Mouse (Mus musculus) macrophage (primary cell): ENCODE results near the gene Psmg3. TPM values are rescaled to one million over a fixed set of nuclear protein-coding genes. Genes with fewer than 3 reads are reported as not detected.

Experiments
- H3K27ac ChIP-seq: fragments of 350-480 bp; formaldehyde crosslinking; 2 replicates; pipeline ENCODE4 v1.9.0; 2021
- H3K36me3 ChIP-seq: fragments of 350-480 bp; formaldehyde crosslinking; 2 replicates; pipeline ENCODE4 v1.9.0; 2021; ENCODE audit errors: inconsistent target
- H3K4me3 ChIP-seq: fragments of 350-480 bp; formaldehyde crosslinking; 2 replicates; pipeline ENCODE4 v1.9.0; 2021; ENCODE audit errors: inconsistent target
- H3K79me2 ChIP-seq: fragments of 350-480 bp; formaldehyde crosslinking; 2 replicates; pipeline ENCODE4 v1.9.0; 2021; ENCODE audit errors: inconsistent target
- WGBS: methylation state at CpG from one replicate; pipeline ENCODE4 v1.1.7; 2026; ENCODE audit warnings: inconsistent platforms; ENCODE audit not compliant: missing documents; 5-methylcytosine and 5-hydroxymethylcytosine counted together
- polyA plus RNA-seq: library from polyadenylated mRNA; stranded (reverse); fragments of 250-400 nt; gene quantifications from 3 replicates; pipeline ENCODE4 v1.2.4, GENCODE M21; 2018; ENCODE audit warnings: inconsistent platforms

Psmg3 gene
- polyA plus RNA-seq, 1 experiment from 2014 or later, result 5.1 TPM

GRCm38 (mm10) chr5:139804573-139805111 is 22.0 kb downstream of the Psmg3 start:
- Histone ChIP-seq H3K79me2 (peaks cover 6% of the 10 kb centered on the region; the same call in 1 of the 2 replicates), H3K4me3 (no peak overlapping the region), H3K27ac (no peak overlapping the region), H3K36me3 (peaks cover 19% of the 10 kb centered on the region)
- WGBS, result 95% methylated on average over 8 of the region's 11 CpGs

GRCm38 (mm10) chr5:139804107-139804551 is 22.6 kb downstream of the Psmg3 start:
- 35% methylated on average over 4 of the region's 6 CpGs for WGBS
- H3K79me2 ChIP-seq, result peaks cover 12% of the 10 kb centered on the region; the same call in 1 of the 2 replicates
- no peak overlapping the region for H3K4me3 ChIP-seq

GRCm38 (mm10) chr5:139803601-139804102 is 23.0 kb downstream of the Psmg3 start:
- no peak overlapping the region for H3K27ac ChIP-seq
- 25% methylated on average over 12 of the region's 12 CpGs for WGBS
- H3K79me2 ChIP-seq, result peaks cover 16% of the 10 kb centered on the region
- peaks cover 21% of the 10 kb centered on the region for H3K36me3 ChIP-seq
- H3K4me3 ChIP-seq, result no peak overlapping the region

More at GRCm38 (mm10) chr5:139804107-139804551, 22.6 kb downstream of the Psmg3 start:
- Histone ChIP-seq H3K27ac (no peak overlapping the region), H3K36me3 (peaks cover 21% of the 10 kb centered on the region)

GRCm38 (mm10) chr5:139803165-139803564 is 23.5 kb downstream of the Psmg3 start:
- Histone ChIP-seq H3K36me3 (peaks cover 22% of the 10 kb centered on the region), H3K79me2 (peaks cover 21% of the 10 kb centered on the region), H3K4me3 (no peak overlapping the region), H3K27ac (no peak overlapping the region)
- WGBS, result 87% methylated on average over 8 of the region's 8 CpGs

- Histone ChIP-seq H3K79me2 (peaks cover 34% of the 10 kb centered on the region), H3K4me3 (no peak overlapping the region), H3K27ac (no peak overlapping the region), H3K36me3 (peaks cover 33% of the 10 kb centered on the region)
- WGBS, result 97% methylated on average over 10 of the region's 10 CpGs
Measured at GRCm38 (mm10) chr5:139801880-139802279, 24.8 kb downstream of the Psmg3 start.

GRCm38 (mm10) chr5:139801231-139801630 is 25.5 kb downstream of the Psmg3 start:
- Histone ChIP-seq H3K79me2 (peaks cover 41% of the 10 kb centered on the region), H3K36me3 (peaks cover 36% of the 10 kb centered on the region), H3K27ac (no peak overlapping the region), H3K4me3 (no peak overlapping the region)
- 97% methylated on average over 8 of the region's 8 CpGs for WGBS

- Histone ChIP-seq H3K4me3 (no peak overlapping the region), H3K79me2 (peaks cover 53% of the 10 kb centered on the region), H3K27ac (no peak overlapping the region), H3K36me3 (peaks cover 36% of the 10 kb centered on the region)
- 97% methylated on average over 31 of the region's 33 CpGs for WGBS
Measured at GRCm38 (mm10) chr5:139799801-139800590, 26.7 kb downstream of the Psmg3 start.

- Histone ChIP-seq H3K36me3 (peaks cover 36% of the 10 kb centered on the region), H3K4me3 (no peak overlapping the region), H3K79me2 (peaks cover 62% of the 10 kb centered on the region), H3K27ac (no peak overlapping the region)
- WGBS, result 97% methylated on average over 6 of the region's 9 CpGs
Measured at GRCm38 (mm10) chr5:139799041-139799440, 27.6 kb downstream of the Psmg3 start.

GRCm38 (mm10) chr5:139798168-139798900 is 28.4 kb downstream of the Psmg3 start:
- H3K79me2 ChIP-seq, result peaks cover 69% of the 10 kb centered on the region
- H3K36me3 ChIP-seq, result peaks cover 36% of the 10 kb centered on the region
- WGBS, result 93% methylated on average over 11 of the region's 12 CpGs
- no peak overlapping the region for H3K27ac ChIP-seq
- H3K4me3 ChIP-seq, result no peak overlapping the region

GRCm38 (mm10) chr5:139797473-139798167 is 29.1 kb downstream of the Psmg3 start:
- Histone ChIP-seq H3K79me2 (peaks cover 77% of the 10 kb centered on the region), H3K4me3 (no peak overlapping the region), H3K36me3 (peaks cover 36% of the 10 kb centered on the region), H3K27ac (no peak overlapping the region)
- WGBS, result 89% methylated on average over 11 of the region's 11 CpGs

GRCm38 (mm10) chr5:139796900-139797299 is 29.8 kb downstream of the Psmg3 start:
- WGBS, result 55% methylated on average over 13 of the region's 13 CpGs
- peaks cover 36% of the 10 kb centered on the region for H3K36me3 ChIP-seq
- no peak overlapping the region for H3K27ac ChIP-seq
- H3K79me2 ChIP-seq, result peaks cover 84% of the 10 kb centered on the region
- H3K4me3 ChIP-seq, result no peak overlapping the region

GRCm38 (mm10) chr5:139796001-139796620 is 30.6 kb downstream of the Psmg3 start:
- Histone ChIP-seq H3K4me3 (no peak overlapping the region), H3K36me3 (peaks cover 32% of the 10 kb centered on the region), H3K27ac (no peak overlapping the region), H3K79me2 (peaks cover 86% of the 10 kb centered on the region)
- WGBS, result 85% methylated on average over 9 of the region's 9 CpGs

- Histone ChIP-seq H3K4me3 (no peak overlapping the region), H3K36me3 (peaks cover 20% of the 10 kb centered on the region), H3K27ac (no peak overlapping the region), H3K79me2 (peaks cover 82% of the 10 kb centered on the region)
- WGBS, result 4% methylated on average over 10 of the region's 10 CpGs
Measured at GRCm38 (mm10) chr5:139794938-139795337, 31.7 kb downstream of the Psmg3 start.

- 77% methylated on average over 5 of the region's 5 CpGs for WGBS
- H3K79me2 ChIP-seq, result peaks cover 75% of the 10 kb centered on the region
- H3K4me3 ChIP-seq, result peak overlapping the region; percentile 83; the same call in 1 of the 2 replicates
- peaks cover 15% of the 10 kb centered on the region; the same call in 1 of the 2 replicates for H3K36me3 ChIP-seq
- H3K27ac ChIP-seq, result peak overlapping the region; percentile 72
Measured at GRCm38 (mm10) chr5:139794137-139794536, 32.5 kb downstream of the Psmg3 start.
